Mouse (Mus musculus) lung, postnatal 14 days (tissue): Measurements from ENCODE around the gene Dtx1.

Experiments used
- DNase-seq: peaks from one replicate; pipeline ENCODE4 v3.0.0; 2021

Dtx1 gene

DNA sequence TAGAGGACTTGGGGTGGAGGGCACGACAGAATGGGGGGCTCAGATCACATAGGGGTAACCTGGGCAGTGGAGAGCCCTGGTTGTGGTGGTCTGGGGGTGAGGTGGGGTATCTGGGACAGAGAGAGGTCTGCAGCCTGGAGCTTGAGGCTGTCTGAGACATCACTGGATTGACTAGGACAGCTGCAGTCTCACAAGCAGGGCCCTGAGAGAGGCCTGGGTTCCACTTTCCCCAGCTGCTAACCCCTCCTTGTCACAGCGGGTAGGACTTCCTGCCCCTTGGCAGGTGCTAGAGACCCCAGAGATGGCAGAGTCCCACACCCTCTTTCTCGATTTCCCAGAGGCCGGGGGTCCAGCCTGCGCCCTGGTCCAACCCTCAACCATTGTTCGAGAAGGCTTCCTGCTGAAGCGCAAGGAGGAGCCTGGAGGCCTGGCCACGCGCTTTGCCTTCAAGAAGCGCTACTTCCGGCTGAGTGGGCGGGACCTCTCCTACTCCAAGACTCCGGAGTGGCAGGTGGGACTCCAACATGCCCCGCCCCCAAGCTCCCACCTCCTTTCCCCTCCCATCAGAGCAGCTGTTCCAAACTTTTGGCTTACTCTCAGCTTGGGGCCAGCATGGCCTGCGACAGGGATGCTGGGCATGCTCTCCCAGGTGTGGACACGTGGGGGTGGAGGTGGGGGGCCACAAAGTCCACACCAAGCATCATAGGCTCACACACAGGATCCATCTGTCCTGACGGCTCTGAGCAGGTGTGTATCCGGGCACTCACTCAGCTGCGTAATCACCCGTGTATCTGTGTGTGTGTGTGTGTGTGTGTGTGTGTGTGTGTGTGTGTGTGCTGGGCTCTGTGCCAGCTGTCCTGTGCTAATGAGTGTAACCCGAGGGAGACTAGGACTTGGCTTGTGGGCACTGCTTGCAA, 37.2 kb downstream of the Dtx1 start:
- DNase-seq, result no peak

DNA sequence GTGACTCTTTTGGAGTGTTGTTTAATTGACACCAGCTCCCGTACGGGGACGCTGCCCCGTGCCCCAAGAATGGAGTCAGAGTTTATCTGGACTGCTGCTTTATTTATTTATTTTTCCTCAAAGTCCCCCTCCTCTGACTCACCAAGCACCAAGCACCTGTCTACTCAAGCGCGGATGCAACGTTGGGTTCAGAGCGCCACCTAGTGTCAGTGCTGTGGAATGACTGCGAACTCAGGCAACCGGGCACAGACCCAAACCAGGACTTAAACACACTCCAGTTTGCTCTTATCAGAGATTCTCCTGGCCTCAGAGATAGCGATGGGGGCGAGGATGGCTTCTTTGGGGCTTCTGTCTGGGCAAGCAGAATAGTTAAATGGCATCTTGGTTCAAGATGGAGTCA, 38.1 kb downstream of the Dtx1 start:
- DNase-seq, result peak; percentile 66

DNA sequence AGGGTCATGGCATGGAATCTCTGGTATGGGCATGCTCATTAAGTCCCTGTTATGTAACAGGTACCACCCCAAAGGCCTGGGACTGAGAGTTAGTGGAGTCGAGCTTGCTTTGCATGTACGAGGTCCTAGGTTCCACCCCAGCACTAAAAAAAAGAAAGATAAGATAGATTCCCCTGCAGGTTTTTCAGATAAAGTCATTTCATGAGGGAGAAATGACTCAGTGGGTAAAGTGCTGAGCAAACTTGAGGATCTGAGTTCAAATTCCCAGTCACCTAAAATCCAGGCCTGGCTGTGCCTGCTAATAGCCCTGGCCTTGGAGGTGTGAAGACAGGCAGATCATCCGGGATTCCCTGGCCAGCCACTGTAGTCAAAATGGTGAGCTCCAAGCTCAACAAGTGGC, 39.9 kb downstream of the Dtx1 start:
- no peak for DNase-seq

DNA sequence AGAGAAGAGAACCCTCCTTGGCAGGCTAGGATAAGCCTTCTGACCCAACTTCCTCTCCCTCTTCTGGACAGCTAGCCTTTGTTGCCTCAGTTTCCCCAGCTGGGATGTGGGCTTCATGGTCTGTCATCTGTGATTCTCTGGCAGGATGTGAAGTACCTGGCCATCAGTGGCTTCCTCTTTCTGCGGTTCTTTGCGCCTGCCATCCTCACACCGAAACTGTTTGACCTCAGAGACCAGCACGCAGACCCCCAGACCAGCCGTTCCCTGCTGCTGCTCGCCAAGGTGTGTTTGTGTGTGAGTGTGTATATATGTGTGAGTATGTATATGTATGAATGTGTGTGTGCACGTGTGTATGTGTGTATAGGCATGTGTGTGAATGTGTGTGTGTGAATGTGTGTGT, 41.6 kb downstream of the Dtx1 start:
- no peak for DNase-seq

DNA sequence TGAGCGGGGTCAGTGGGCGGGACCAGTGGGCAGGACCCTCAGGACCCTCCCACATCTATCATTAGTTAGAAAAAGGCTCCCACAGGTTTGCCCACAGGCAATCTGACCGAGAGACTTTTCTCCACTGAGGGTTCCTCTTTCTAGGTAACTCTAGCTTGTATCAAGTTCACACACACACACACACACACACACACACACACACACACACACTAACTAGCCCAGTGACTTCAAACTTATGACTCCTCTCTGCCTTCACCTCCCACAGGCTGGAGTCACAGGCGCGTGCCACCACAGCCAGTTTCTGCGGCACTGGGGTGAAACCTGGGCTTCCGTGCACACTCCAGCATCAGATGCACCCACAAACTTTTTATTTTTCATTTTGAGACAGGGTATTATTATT, 43.0 kb downstream of the Dtx1 start:
- DNase-seq, result no peak

DNA sequence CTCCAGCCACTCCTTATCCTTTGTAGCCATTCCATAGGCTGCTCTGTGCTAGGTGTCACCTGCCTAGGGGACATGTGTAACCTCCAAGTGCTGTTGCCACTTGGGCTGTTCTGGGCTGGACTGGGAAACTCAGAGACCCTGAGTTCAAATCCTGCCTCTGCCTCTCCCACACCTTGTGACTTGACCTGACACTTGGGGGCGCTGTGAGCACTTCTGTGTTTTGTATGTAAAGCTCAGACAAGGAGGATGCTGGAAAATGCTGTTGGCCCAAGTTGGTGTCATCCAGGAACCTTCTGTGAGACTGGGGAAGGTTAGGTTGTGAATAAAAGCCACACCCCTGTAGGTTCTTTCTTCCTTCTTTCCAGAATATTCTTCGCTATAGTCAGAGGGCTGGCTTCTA, 46.8 kb downstream of the Dtx1 start:
- no peak for DNase-seq

DNA sequence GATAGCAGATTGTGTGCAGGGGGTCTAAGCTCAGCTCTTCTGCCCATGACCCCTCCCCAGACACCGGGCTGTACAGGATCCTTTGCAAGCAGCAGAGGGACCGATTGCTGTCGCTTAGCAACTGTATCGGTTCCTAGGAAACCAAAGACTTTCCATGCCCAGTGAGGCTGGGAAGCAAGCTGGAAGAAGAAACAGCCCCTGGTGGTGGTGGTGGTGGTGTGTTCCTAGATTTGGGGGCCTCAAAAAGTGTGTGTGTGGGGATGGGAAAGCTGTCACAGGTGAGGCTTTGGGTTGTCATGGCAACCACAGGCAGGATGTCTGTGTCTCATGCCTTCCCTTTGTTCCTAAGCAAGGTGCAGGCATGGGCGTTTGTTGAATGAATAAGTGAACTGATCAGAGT, 50.9 kb downstream of the Dtx1 start:
- DNase-seq, result no peak

DNA sequence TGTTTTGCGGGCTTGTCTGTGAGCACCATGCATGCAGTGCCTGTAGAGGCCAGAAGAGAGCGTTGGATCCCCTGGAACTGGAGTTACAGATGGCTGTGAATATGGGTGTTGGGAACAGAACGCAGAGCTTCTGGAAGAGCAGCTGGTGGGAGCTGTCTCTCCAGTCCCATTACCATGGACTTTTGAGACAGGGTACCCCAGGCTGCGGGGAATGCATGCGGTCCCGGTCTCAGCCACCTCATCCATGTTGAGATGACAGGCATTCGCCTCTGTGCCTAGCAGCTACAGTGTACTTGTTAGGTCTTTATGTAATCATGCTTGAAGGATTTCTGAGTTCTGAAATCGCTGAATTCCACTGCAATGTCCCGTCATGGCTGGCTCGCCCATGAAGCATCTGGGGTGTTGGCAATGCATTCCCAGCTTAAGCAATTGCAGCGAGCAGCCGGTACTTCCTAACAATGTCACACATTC, 55.4 kb downstream of the Dtx1 start:
- DNase-seq, result peak; percentile 18

DNA sequence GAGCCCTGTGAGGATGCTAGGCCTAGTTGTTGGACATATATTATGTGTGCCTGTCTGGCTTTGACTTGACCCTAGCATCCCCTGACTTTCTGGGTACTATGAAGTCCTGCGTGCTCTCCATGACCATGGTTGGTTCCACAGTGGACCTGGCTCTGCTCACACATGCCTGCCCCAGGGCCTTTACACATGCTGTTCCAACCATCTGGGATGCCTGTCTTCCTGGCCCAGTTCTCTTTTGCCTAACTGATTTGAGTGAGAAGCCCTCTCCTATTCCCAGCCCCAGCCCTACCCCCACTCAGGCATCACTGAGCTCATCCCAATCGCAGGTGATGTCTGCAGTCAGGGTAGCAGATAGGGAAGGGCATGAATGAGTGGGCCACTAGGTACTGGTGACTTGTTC, 57.9 kb downstream of the Dtx1 start:
- DNase-seq, result no peak

DNA sequence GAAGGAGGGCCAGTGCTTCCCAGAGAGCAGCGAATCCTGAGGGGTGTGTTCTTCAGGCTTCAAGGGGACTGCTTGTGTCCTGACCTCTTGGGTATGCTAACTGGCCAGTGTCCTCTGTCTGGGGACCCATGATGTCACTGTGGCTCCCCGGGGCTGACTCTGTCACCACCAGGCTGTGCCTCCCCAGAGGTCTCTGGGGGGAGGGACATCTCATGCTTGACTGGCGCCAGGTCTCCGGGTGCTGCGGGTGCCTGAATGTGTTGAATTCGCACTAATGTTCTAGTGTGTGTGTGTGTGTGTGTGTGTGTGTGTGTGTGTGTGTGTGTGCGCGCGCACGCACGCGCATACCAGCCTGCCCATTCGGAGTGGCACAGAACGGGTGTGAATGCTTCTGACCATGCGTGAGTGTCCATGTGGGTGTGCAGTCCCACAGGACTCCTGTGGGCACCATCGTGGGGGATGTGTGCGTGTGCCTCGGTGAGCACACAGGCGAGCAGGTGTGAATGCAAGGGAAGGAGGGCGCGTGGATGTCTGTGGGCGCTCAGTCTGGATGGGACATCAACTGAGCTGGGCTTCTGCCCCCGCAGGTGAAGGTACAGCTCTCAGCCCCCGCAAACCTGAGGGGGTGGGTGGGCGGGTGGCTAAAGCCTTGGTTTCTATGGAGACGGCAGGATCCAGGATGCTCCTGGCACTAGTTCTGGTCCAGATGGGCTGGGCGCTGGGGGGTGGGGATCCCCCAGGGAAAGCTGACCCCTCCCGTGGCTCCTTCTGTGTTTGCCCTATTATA, 58.6 kb downstream of the Dtx1 start:
- DNase-seq, result no peak

DNA sequence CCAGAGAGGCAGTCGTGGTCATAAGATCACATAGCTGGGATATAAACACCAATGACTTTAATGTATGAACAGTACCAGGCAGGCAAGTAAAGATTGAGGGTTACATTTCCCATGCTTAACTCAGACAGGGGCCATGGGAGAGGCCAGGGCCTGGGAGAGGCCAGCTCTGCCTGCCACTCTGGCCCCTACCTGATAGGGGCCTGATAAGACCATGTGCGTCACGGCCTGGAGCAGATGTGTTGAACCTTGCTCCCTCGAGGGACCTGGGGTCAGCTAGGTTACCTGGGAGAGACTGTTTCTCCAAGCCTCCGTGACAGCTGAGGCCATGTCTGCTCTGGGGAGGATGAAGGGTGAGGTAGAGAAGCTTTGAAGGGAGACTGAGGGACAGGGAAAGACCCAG, 60.5 kb downstream of the Dtx1 start:
- no peak for DNase-seq

DNA sequence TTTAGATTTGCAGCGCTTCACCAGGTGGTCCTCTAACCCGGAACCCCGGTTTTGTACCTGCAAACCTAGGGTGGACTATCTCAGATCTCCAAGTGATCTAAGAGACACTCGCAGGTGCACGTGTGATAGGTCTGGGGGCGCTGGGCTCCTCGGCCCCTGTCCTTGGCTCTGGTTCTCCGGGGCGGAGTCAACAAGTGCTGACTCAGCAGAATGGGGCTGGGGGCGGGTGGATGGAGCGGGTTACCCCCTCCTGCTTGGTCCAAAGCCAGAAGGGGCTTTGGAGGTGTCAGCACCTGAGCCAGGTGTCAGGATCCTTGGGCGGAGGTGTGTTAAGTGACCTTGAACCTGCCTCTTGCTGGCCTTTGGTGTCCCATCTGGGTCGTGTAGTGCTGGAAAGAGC, 61.8 kb downstream of the Dtx1 start:
- DNase-seq, result no peak

DNA sequence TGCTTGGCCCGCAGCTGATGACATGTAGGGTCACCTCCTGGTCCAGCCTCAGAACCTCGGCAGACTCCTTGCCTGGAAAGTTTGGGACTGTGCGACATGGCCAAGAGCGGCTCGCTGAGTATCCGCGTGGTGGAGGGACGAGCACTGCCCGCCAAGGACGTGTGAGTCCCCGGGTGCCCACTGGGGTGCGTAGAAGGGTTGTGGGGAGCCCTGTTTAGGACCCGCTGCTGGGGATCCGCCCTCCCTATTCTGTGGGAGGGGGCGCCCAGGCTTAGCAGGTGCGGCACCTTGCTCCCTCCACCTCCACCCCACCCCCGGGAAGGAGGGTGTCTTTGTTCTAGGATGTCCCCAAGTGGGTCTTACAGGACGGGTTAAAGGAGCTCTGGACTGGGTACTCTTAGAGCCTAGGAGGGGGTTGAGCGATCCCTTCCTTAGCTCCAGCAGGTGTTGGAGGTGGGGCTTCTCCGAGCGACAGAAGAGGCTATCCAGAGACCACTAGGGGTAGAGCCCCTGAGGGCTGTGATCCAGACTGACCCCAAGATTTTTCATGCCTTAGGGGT, 62.3 kb downstream of the Dtx1 start:
- DNase-seq, result no peak

DNA sequence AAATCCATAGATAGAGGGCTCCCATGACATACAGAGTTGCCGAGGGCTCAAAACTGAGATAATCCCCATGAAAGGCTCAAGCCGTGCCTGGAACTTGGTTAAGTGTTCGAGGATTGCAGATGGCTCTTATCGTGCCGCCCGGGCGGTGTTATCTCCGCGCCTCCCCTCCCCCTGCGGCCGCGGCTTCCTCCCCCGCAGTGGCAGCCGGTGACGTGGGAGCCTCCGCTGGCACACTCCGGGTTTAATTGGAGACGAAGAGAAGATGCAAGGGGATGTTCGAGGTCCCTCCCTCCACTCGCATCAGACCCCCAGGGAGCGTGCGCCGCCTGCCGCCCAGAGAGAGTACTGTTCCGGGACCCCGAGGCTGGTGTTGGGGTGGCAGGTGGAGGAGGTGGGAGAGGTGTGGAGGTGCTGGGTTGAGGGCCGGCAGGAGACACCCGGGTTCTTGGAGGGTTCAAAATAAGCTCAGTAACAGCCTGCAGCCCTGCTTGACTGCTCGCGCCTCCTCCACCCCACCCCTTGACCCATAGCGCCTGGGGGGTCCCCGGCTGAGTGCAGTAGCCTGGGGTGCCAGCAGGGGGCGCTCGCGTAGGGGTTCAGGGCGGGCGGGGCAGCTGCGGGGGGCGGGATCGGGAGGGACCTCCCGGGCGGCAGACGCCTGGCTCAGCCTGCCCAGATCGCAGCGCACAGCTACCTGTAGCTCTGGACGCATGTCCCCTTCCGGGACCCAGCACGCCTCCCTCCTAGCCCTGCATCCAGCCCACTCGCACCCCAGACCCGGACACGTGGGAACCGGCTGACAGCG, 63.0 kb downstream of the Dtx1 start, which contains the start of gene Rasal1:
Rasal1 (plus strand) TSS at position 244 of the 805 bp plus-strand sequence.
- peak; percentile 40 for DNase-seq

DNA sequence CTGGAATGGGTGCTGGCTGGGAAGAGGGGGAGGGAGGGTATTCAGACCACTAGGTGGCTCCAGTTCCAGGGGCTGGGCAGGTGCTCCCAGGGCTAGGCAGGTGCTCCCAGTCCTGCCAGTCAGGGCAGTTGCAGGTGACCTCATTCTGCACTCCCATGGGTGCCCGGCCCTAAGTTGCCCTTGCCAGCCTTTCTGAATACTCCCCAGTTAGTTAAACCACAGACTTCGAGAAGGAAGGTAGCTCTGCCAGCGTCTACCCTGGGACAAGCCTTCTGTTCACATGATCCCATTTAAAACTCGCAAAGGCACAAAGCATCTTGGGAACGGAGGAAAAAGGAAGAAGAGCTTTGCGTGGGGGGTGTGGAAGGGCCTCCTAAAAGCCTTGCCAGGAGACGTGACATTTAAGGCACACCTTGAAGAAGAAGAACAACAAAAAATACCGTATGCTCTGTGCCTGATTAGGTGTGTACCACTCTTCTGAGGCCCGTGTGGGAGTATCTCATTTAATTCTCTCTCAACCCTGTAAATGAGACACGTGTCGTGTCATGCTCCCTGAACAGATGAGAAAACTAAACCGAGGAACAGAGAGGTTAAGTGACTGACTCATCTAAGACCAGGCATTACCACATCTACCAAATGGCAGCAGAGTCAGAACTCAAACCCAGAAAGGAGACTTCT, 63.8 kb downstream of the Dtx1 start:
- DNase-seq, result no peak

DNA sequence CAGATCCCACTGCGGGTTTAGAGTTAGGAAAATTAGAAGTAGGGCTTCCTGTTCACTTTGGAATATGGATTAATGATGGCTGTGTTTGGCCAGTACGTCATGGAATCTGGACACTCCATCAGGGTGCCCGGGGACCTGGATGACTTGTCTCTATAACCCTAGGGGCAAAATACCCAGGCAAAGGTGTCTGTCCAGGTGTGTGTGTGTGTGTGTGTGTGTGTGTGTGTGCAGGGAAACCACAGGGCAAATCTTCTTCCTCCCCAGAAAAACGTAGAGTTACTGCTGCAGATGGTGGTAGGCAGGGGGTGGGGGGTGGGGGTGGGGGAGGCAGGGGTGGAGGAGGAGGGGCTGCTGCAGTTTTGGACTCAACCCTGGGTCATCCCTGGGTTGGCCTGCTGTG, 64.4 kb downstream of the Dtx1 start:
- no peak for DNase-seq

DNA sequence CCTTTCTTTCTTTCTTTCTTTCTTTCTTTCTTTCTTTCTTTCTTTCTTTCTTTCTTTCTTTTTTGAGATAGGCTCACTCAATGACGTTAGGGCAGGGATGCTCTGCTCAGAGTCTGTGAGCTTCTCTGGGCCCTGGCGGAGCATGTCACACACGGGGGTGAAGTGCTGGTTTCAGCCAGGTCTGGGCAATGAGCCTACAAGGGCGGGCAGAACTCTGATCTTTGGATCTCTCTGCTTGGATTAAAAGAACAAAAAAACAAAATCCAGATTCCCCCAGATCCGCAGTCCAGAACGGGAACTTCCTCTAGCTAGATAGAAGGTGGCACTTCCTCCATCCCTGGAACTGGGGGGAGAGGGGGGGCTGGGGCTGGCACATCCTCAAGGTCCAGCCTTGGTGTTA, 65.9 kb downstream of the Dtx1 start:
- DNase-seq, result peak; percentile 24

DNA sequence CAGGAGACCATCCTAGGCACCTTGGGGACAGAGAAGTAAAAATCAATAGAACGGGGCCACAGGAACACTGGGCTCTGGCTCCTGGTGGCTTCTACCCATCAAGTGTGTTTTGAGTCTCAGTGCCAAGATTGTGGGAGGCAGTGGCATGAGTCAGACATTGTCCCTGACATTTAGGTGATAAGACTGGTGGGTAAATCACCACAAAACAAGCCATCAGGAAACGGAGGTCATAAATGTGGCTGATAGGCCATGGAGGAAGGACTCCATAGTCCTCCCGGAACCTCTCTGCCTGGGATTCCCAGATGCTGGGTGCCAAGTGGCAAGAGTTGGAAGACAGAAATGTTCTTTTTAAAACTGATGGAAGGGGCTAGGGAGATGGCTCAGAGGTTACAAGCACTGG, 67.5 kb downstream of the Dtx1 start:
- DNase-seq, result no peak

DNA sequence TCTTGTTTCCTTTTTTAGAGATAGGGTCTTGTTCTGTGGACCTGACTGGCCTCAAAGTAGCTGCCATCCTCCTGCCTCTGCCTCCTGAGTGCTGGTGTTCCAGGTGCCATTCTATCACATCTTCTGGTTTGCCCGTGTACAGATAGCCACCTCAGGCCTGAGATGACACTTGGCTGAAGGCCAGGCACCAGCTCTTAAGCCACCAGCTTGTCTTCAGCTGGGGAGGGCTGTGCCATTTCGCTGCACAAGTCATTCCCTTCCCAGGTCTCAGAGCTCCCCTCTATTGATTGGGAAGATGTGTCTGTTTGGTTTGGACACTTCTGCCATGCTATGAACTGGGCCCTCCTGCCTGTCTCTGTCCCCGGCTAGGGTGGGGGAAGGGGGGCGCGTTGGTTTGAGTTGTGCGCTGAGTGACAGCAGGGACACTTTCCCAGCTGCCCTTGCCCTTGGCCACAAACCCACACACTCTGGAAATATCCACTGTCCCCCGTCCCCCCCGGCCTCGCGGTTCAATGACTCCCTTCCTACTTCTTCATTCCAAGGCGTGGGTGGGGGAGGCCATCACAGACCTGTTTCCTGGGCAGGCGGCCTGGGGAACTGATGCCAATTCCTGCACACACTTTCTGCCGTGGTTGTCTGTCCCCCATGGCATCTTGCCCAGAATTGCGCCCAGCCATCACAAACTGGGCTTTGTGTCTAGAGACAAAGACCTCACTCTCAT, 68.2 kb downstream of the Dtx1 start:
- no peak for DNase-seq

DNA sequence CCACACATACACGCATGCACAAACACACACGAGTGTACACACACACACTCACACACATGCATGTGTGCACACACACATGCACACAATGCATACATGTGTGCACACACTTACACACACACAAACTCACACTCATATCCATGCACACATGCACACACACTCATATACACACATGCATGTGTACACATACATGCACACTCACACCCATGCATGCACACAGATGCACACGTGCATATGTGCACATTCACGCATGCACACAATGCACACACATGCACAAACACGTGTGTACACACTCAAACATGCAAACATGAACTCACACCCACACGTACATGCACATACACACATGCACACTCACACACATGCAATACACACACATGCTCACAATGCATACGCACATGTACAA, 71.6 kb downstream of the Dtx1 start:
- no peak for DNase-seq

DNA sequence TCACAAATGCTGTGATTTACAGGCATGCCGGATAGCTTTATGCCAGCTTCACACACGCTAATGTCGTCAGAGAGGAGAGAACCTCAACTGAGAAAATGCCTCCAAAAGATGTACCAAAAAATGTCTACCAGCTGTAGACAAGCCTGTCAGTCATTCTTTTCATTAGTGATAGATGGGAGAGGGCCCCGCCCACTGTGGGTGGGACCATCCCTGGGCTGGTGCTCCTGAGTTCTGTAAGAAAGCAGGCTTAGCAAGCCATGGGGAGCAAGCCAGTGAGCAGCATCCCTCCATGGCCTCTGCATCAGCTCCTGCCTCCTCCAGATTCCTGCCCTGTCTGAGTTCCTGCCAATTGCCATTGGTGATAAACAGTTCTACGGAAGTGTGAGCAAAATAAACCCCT, 76.1 kb downstream of the Dtx1 start:
- DNase-seq, result no peak

DNA sequence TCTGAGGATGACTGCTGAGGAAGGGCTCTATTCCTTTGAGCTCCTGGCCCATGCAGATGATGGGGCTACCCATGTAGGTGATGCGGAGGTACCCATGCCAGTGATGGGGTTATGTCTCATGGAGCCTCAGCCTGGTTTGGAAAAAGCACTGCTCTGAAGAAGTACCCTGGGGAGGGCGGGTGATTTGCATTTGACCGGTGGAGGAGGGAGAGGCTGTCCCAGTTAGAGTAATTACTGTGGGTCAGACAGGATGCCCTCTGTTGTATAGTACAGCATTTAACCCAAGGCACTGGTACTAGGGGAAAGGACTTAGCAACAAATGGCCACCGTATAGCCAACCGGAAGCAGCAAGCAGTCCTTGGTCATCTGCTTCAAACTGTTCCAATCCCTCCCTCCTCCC, 76.9 kb downstream of the Dtx1 start:
- DNase-seq, result no peak
